Mouse (Mus musculus): ENCODE results near the gene Mkrn3. TPM values are rescaled to one million over a fixed set of nuclear protein-coding genes. Genes with fewer than 3 reads are reported as not detected.

Gene Mkrn3
- 4.6 and 5.3 TPM in 2 replicates for polyA plus RNA-seq (2015; fragmentation: Nextera tagmentation; extraction: Ambion mirVana)

GRCm38 (mm10) chr7:62419493-62420360, at the start of gene Mkrn3:
Mkrn3 (minus strand) TSS chr7:62420139.
- peak within 1 kb of the TSS; percentile 59 for H3K4me2 ChIP-seq
- WGBS, result 30% methylated on average over 49 of the region's 49 CpGs
- no peaks in the 10 kb centered on the region for H3K36me3 ChIP-seq
- H3K4me3 ChIP-seq (replicated peaks), result peak within 1 kb of the TSS; percentile 64
- peak within 1 kb of the TSS; percentile 54; the same call in 1 of the 2 replicates for H3K27ac ChIP-seq
- peaks cover 6% of the 10 kb centered on the region for H3K4me1 ChIP-seq
- peak; percentile 58 for ATAC-seq (ENCODE audit: insufficient read depth, low FRiP score, low read depth)
- no peaks in the 10 kb centered on the region for H3K9me3 ChIP-seq
- peak within 1 kb of the TSS; percentile 38; the same call in 1 of the 2 replicates for H3K9ac ChIP-seq
- no peaks in the 10 kb centered on the region for H3K27me3 ChIP-seq (replicated peaks)

- Histone ChIP-seq H3K27ac (peak within 1 kb of the TSS; percentile 88), H3K36me3 (no peaks in the 10 kb centered on the region), H3K27me3 (replicated peaks) (no peaks in the 10 kb centered on the region), H3K9me3 (no peaks in the 10 kb centered on the region), H3K4me3 (replicated peaks) (peak within 1 kb of the TSS; percentile 55), H3K4me2 (peak within 1 kb of the TSS; percentile 59), H3K9ac (peak within 1 kb of the TSS; percentile 52), H3K4me1 (no peaks in the 10 kb centered on the region)
- peak; percentile 86 for ATAC-seq (ENCODE audit: insufficient read depth, low FRiP score, low read depth)
- WGBS, result 19% methylated on average over 58 of the region's 82 CpGs
Observed at GRCm38 (mm10) chr7:62463878-62464755, 44.2 kb upstream of the Mkrn3 start, which contains the start of gene Peg12. Peg12 (minus strand) TSS chr7:62464510.

- H3K27ac ChIP-seq, result peak overlapping the region; percentile 88
- H3K36me3 ChIP-seq, result no peaks in the 10 kb centered on the region
- peak overlapping the region; percentile 55 for H3K4me3 ChIP-seq (replicated peaks)
- no peaks in the 10 kb centered on the region for H3K9me3 ChIP-seq
- H3K27me3 ChIP-seq (replicated peaks), result no peaks in the 10 kb centered on the region
- no peaks in the 10 kb centered on the region for H3K4me1 ChIP-seq
- 24% methylated on average over 55 of the region's 55 CpGs for WGBS
- H3K4me2 ChIP-seq, result peak overlapping the region; percentile 59
- ATAC-seq (ENCODE audit: insufficient read depth, low FRiP score, low read depth), result peak; percentile 27; the same call in 1 of the 2 replicates
- peak overlapping the region; percentile 52 for H3K9ac ChIP-seq
Observed at GRCm38 (mm10) chr7:62463007-62463877, 43.3 kb upstream of the Mkrn3 start.

- Histone ChIP-seq H3K9me3 (no peaks in the 10 kb centered on the region), H3K36me3 (no peaks in the 10 kb centered on the region), H3K4me3 (replicated peaks) (peak overlapping the region; percentile 55), H3K9ac (no peak overlapping the region), H3K4me2 (peak overlapping the region; percentile 59), H3K4me1 (no peaks in the 10 kb centered on the region), H3K27ac (peak overlapping the region; percentile 59; the same call in 1 of the 2 replicates), H3K27me3 (replicated peaks) (no peaks in the 10 kb centered on the region)
- ATAC-seq (ENCODE audit: insufficient read depth, low FRiP score, low read depth), result no peak; the same call in 1 of the 2 replicates
- 22% methylated on average over 13 of the region's 13 CpGs for WGBS
Observed at GRCm38 (mm10) chr7:62462229-62463006, 42.5 kb upstream of the Mkrn3 start.

- no peak for ATAC-seq (ENCODE audit: insufficient read depth, low FRiP score, low read depth)
- Histone ChIP-seq H3K9ac (no peak overlapping the region), H3K27me3 (replicated peaks) (no peaks in the 10 kb centered on the region), H3K4me1 (no peaks in the 10 kb centered on the region), H3K9me3 (no peaks in the 10 kb centered on the region), H3K4me2 (no peak overlapping the region), H3K36me3 (no peaks in the 10 kb centered on the region), H3K27ac (no peak overlapping the region), H3K4me3 (replicated peaks) (no peak overlapping the region)
- WGBS, result 29% methylated on average over 2 of the region's 2 CpGs
Observed at GRCm38 (mm10) chr7:62452353-62452752, 32.4 kb upstream of the Mkrn3 start.

GRCm38 (mm10) chr7:62445431-62446165, 25.7 kb upstream of the Mkrn3 start:
- no peak for ATAC-seq (ENCODE audit: insufficient read depth, low FRiP score, low read depth)
- Histone ChIP-seq H3K9me3 (no peaks in the 10 kb centered on the region), H3K4me1 (no peaks in the 10 kb centered on the region), H3K4me2 (no peak overlapping the region), H3K9ac (no peak overlapping the region), H3K4me3 (replicated peaks) (no peak overlapping the region), H3K36me3 (no peaks in the 10 kb centered on the region), H3K27me3 (replicated peaks) (no peaks in the 10 kb centered on the region), H3K27ac (no peak overlapping the region)

- Histone ChIP-seq H3K9ac (no peak overlapping the region), H3K4me2 (no peak overlapping the region), H3K9me3 (no peaks in the 10 kb centered on the region), H3K4me1 (no peaks in the 10 kb centered on the region), H3K27ac (no peak overlapping the region), H3K36me3 (no peaks in the 10 kb centered on the region), H3K4me3 (replicated peaks) (no peak overlapping the region), H3K27me3 (replicated peaks) (no peaks in the 10 kb centered on the region)
- WGBS, result 44% methylated on average over 2 of the region's 2 CpGs
- ATAC-seq (ENCODE audit: insufficient read depth, low FRiP score, low read depth), result no peak
Observed at GRCm38 (mm10) chr7:62436394-62436793, 16.5 kb upstream of the Mkrn3 start.

GRCm38 (mm10) chr7:62433243-62433642, 13.3 kb upstream of the Mkrn3 start:
- Histone ChIP-seq H3K4me2 (no peak overlapping the region), H3K9ac (no peak overlapping the region), H3K4me1 (no peaks in the 10 kb centered on the region), H3K4me3 (replicated peaks) (no peak overlapping the region), H3K9me3 (no peaks in the 10 kb centered on the region), H3K27ac (no peak overlapping the region), H3K36me3 (no peaks in the 10 kb centered on the region), H3K27me3 (replicated peaks) (no peaks in the 10 kb centered on the region)
- 36% methylated on average over 3 of the region's 3 CpGs for WGBS
- ATAC-seq (ENCODE audit: insufficient read depth, low FRiP score, low read depth), result no peak

GRCm38 (mm10) chr7:62428337-62428736, 8.4 kb upstream of the Mkrn3 start:
- no peaks in the 10 kb centered on the region for H3K36me3 ChIP-seq
- WGBS, result 19% methylated on average over 8 of the region's 8 CpGs
- no peaks in the 10 kb centered on the region for H3K27me3 ChIP-seq (replicated peaks)

GRCm38 (mm10) chr7:62423210-62423609, 3.3 kb upstream of the Mkrn3 start:
- whole genome bisulfite sequencing, result 53% methylated on average over 4 of the region's 4 CpGs
- no peaks in the 10 kb centered on the region for H3K36me3 ChIP-seq
- H3K27ac ChIP-seq, result no peak overlapping the region
- no peak for ATAC-seq (ENCODE audit: insufficient read depth, low FRiP score, low read depth)
- H3K4me2 ChIP-seq, result no peak overlapping the region
- peaks cover 6% of the 10 kb centered on the region for H3K4me1 ChIP-seq
- no peaks in the 10 kb centered on the region for H3K27me3 ChIP-seq (replicated peaks)
- no peak overlapping the region for H3K9ac ChIP-seq
- no peaks in the 10 kb centered on the region for H3K9me3 ChIP-seq
- no peak overlapping the region for H3K4me3 ChIP-seq (replicated peaks)

More at GRCm38 (mm10) chr7:62428337-62428736, 8.4 kb upstream of the Mkrn3 start:
- Histone ChIP-seq H3K9ac (no peak overlapping the region), H3K4me3 (replicated peaks) (no peak overlapping the region), H3K4me1 (no peaks in the 10 kb centered on the region), H3K4me2 (no peak overlapping the region), H3K27ac (no peak overlapping the region), H3K9me3 (no peaks in the 10 kb centered on the region)
- no peak for ATAC-seq (ENCODE audit: insufficient read depth, low FRiP score, low read depth)
